In genomic region chr5:123180390-123180789, GRCm38 (mm10) we compare ENCODE assay signal across 27 mouse cellular contexts. TPM values are rescaled to one million over a fixed set of nuclear protein-coding genes. Genes with fewer than 3 reads are reported as not detected.
DNase-seq lines count a peak whose midpoint lies in the region; ATAC-seq lines count a peak whose summit lies in the region.
"Had no signal": no experiment of that assay in that cellular context is flagged by ENCODE, and none has a peak within 500 bp of the region (broad histone marks: within the 10 kb centered on the region; RNA-seq: fewer than 3 reads in every experiment).

No protein-coding gene starts in this region.

- DNase-seq in kidney, adult 18-20 months: peak; percentile 32
- DNase-seq in kidney, postnatal 25 days: peak; percentile 53 to 65
- DNase-seq in kidney, adult 11 months: no peak
- no peak for DNase-seq in liver
- no peak for DNase-seq in layer of hippocampus, adult 11-12 months (ENCODE audit: low spot score)
- DNase-seq: adrenal gland, postnatal 10 days; adrenal gland, postnatal 36 days; B cell, adult 2 months; cerebellum, adult 18-20 months; cerebellum, adult 9-10 months; cerebellum, postnatal 14 days; gastrocnemius, postnatal 25 days; heart, adult 18-20 months; heart, postnatal 10 days; heart, postnatal 36 days had no signal

- no peaks in the 10 kb centered on the region for H3K27me3 ChIP-seq in kidney, embryonic 14.5 days (ENCODE audit: control insufficient read depth, insufficient read depth, low read length)
- H3K27me3 ChIP-seq in liver, embryonic 15.5 days: peaks cover 33% of the 10 kb centered on the region; the same call in 1 of the 2 replicates
- H3K27me3 ChIP-seq: forebrain, embryonic 15.5 days; heart, embryonic 12.5 days; heart, embryonic 15.5 days; hindbrain, embryonic 13.5 days had no signal

- H3K4me2 ChIP-seq in kidney, embryonic 14.5 days (replicated peaks; ENCODE audit: low read depth, low read length): no peak overlapping the region
- peak overlapping the region; percentile 38 for H3K4me2 ChIP-seq in liver, embryonic 15.5 days
- H3K4me2 ChIP-seq: forebrain, embryonic 15.5 days; heart, embryonic 12.5 days; heart, embryonic 15.5 days; hindbrain, embryonic 13.5 days had no signal

- H3K9ac ChIP-seq in kidney, embryonic 14.5 days (ENCODE audit: low read depth, low read length): no peak overlapping the region
- no peak overlapping the region for H3K9ac ChIP-seq in liver, embryonic 15.5 days
- H3K9ac ChIP-seq: forebrain, embryonic 15.5 days; heart, embryonic 12.5 days; heart, embryonic 15.5 days; hindbrain, embryonic 13.5 days had no signal

- no peaks in the 10 kb centered on the region for H3K4me1 ChIP-seq in kidney, embryonic 14.5 days (ENCODE audit: control insufficient read depth, insufficient read depth, low read length)
- H3K4me1 ChIP-seq in liver, embryonic 15.5 days (replicated peaks): peaks cover 27% of the 10 kb centered on the region
- H3K4me1 ChIP-seq: forebrain, embryonic 10.5 days; forebrain, embryonic 15.5 days; heart, embryonic 15.5 days; hindbrain, embryonic 10.5 days; hindbrain, embryonic 13.5 days had no signal

- H3K36me3 ChIP-seq in kidney, embryonic 14.5 days (ENCODE audit: control insufficient read depth, insufficient read depth, low read length): no peaks in the 10 kb centered on the region
- 0 out of 2 replicates have a peak, but pooled peaks cover 4% of the 10 kb centered on the region for H3K36me3 ChIP-seq in liver, embryonic 15.5 days (replicated peaks)
- H3K36me3 ChIP-seq: forebrain, embryonic 10.5 days; forebrain, embryonic 15.5 days; G1E; heart, embryonic 12.5 days; heart, embryonic 15.5 days; hindbrain, embryonic 10.5 days; hindbrain, embryonic 13.5 days had no signal

- ATAC-seq in kidney, embryonic 14.5 days (ENCODE audit: low FRiP score, low TSS enrichment): no peak
- no peak for ATAC-seq in liver, embryonic 15.5 days (ENCODE audit: insufficient read depth)
- ATAC-seq: forebrain, embryonic 15.5 days; Patski had no signal

- WGBS in kidney, embryonic 14.5 days: 91% methylated on average over 15 of the region's 15 CpGs
- WGBS in liver, embryonic 15.5 days (ENCODE audit: insufficient replicate concordance): 78% methylated on average over 15 of the region's 15 CpGs

- no peaks in the 10 kb centered on the region for H3K9me3 ChIP-seq in kidney, embryonic 14.5 days (ENCODE audit: control insufficient read depth, low read length)
- H3K9me3 ChIP-seq in liver, embryonic 15.5 days (replicated peaks): no peaks in the 10 kb centered on the region
- H3K9me3 ChIP-seq: forebrain, embryonic 15.5 days; G1E; heart, embryonic 15.5 days; hindbrain, embryonic 13.5 days had no signal

- H3K4me3 ChIP-seq in kidney, embryonic 14.5 days (ENCODE audit: low read length): no peak overlapping the region
- no peak overlapping the region for H3K4me3 ChIP-seq in liver, embryonic 15.5 days (replicated peaks)
- H3K4me3 ChIP-seq: forebrain, embryonic 10.5 days; forebrain, embryonic 15.5 days; heart, embryonic 12.5 days; heart, embryonic 15.5 days; hindbrain, embryonic 10.5 days; hindbrain, embryonic 13.5 days had no signal

- no peak overlapping the region for H3K27ac ChIP-seq in kidney, embryonic 14.5 days (ENCODE audit: low read depth, low read length)
- H3K27ac ChIP-seq in liver, embryonic 15.5 days (replicated peaks): no peak overlapping the region
- H3K27ac ChIP-seq: forebrain, embryonic 10.5 days; forebrain, embryonic 15.5 days; heart, embryonic 15.5 days; hindbrain, embryonic 10.5 days; hindbrain, embryonic 13.5 days had no signal

RNA-seq across cellular contexts. Expression of gene Hpd, which starts 2.1 kb away (rescaled TPM):
- not detected in 2 replicates for polyA plus RNA-seq in kidney, embryonic 14.5 days (2014; fragmentation: Nextera tagmentation; extraction: Ambion mirVana)
- 61.7 and 87.5 TPM in 2 replicates for polyA plus RNA-seq in liver, embryonic 15.5 days (2015; fragmentation: Nextera tagmentation; extraction: Ambion mirVana)
- polyA plus RNA-seq: embryonic facial prominence, embryonic 11.5 days; embryonic facial prominence, embryonic 14.5 days; forebrain, embryonic 15.5 days; G1E; heart, embryonic 12.5 days; heart, embryonic 15.5 days; hindbrain, embryonic 10.5 days; hindbrain, embryonic 13.5 days; Patski had no signal

RNA-seq across cellular contexts. Expression of gene Psmd9, which starts 11.2 kb away (rescaled TPM):
- 73.9 and 79.4 TPM in 2 replicates for polyA plus RNA-seq in kidney, embryonic 14.5 days (2014; fragmentation: Nextera tagmentation; extraction: Ambion mirVana)
- 70.1 and 77.2 TPM in 2 replicates for polyA plus RNA-seq in liver, embryonic 15.5 days (2015; fragmentation: Nextera tagmentation; extraction: Ambion mirVana)

RNA-seq across cellular contexts. Expression of gene Setd1b, which starts 38.4 kb away (rescaled TPM):
- polyA plus RNA-seq in kidney, embryonic 14.5 days (2014; fragmentation: Nextera tagmentation; extraction: Ambion mirVana): 16.6 and 16.7 TPM in 2 replicates
- polyA plus RNA-seq in liver, embryonic 15.5 days (2015; fragmentation: Nextera tagmentation; extraction: Ambion mirVana): 3.9 and 4.2 TPM in 2 replicates

RNA-seq across cellular contexts. Expression of gene Rhof, which starts 47.9 kb away (rescaled TPM):
- 2.0 and 3.2 TPM in 2 replicates for polyA plus RNA-seq in kidney, embryonic 14.5 days (2014; fragmentation: Nextera tagmentation; extraction: Ambion mirVana)
- polyA plus RNA-seq in liver, embryonic 15.5 days (2015; fragmentation: Nextera tagmentation; extraction: Ambion mirVana): 1.7 and 2.1 TPM in 2 replicates

Comparison
In these comparisons a context has a peak if more than half of its experiments do, and no peak if none do; other contexts are left out.
1. DNase-seq: peak in kidney, adult 18-20 months (single experiment) and kidney, postnatal 25 days (2 of 2); none in kidney, adult 11 months (single experiment), liver (single experiment) and layer of hippocampus, adult 11-12 months (single experiment).
2. RNA of gene Hpd, which starts 2.1 kb away (polyA plus RNA-seq): 61.7 to 87.5 TPM in liver, embryonic 15.5 days; not detected in kidney, embryonic 14.5 days; every median in the first group is over 10 times any median in the second.